Comparison of ENCODE assay signal across 9 mouse cellular contexts in the genomic region with DNA sequence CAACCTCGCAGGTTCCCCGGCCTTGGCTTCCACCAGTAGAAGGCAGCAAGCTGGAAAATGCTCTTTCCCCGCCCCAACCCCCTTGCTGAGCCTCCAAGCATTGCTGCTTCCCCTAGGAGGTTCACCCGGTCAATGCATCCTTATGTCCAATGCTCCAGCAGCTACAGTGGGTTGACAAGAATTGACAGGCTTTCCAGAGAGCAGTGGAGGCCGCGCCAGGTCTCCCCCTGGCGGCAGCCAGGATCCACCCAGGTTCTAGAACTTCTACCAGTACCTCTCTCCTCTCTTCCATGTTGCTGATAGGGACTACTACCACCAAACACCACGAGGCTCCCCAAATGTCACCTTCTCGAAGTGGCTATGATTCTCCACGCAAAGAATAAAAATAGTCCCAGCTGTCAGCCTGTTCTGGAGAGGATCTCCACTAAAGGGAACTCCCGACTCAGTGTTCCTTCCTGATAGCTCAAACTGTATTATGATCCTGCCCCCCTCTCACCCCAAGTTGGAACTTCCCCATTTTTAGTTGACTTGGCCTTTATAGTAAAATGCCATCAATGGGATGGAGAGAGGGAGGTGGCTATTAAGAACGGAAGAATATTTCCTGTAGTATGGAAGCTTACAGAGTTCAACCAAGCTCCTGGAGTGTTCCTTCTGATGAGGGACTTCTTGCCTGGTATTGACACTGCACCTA. TPM values are rescaled to one million over a fixed set of nuclear protein-coding genes. Genes with fewer than 3 reads are reported as not detected.
DNase-seq lines count a peak whose midpoint lies in the region; ATAC-seq and TF ChIP-seq lines count a peak whose summit lies in the region.
"Had no signal": no experiment of that assay in that cellular context is flagged by ENCODE, and none has a peak within 500 bp of the region (broad histone marks: within the 10 kb centered on the region; RNA-seq: fewer than 3 reads in every experiment).

No protein-coding gene starts in this region.

- 42% methylated on average over 12 of the region's 12 CpGs for WGBS in heart, embryonic 12.5 days
- 35% methylated on average over 12 of the region's 12 CpGs for WGBS in spleen, adult 2 months

- peak; percentile 78 for DNase-seq in heart, adult 11 months
- DNase-seq in spleen, adult 2 months (ENCODE audit: low read depth in 1 of 2, low spot score in 2 of 2), result peak in 1 of 2 experiments; percentile 5
- no peak for DNase-seq in spleen, adult 12 weeks (ENCODE audit: low spot score)
- peak; percentile 10 for DNase-seq in embryo, embryonic 10 days (ENCODE audit: low spot score)
- peak; percentile 9 for DNase-seq in lung, postnatal 14 days
- DNase-seq in gastrocnemius, adult 18-20 months (ENCODE audit: low spot score), result no peak
- no peak for DNase-seq in left cerebral cortex, adult 18-20 months (ENCODE audit: low spot score in 2 of 2)

- H3K4me3 ChIP-seq in heart, embryonic 12.5 days, result no peak overlapping the region
- no peak overlapping the region for H3K4me3 ChIP-seq in spleen, adult 2 months (ENCODE audit: extremely low read depth, insufficient read depth, insufficient read length)
- H3K4me3 ChIP-seq: limb, embryonic 12.5 days had no signal

- H3K9ac ChIP-seq in heart, embryonic 12.5 days, result no peak overlapping the region
- H3K9ac ChIP-seq: limb, embryonic 12.5 days had no signal

- no peak overlapping the region for H3K4me2 ChIP-seq in heart, embryonic 12.5 days
- H3K4me2 ChIP-seq: limb, embryonic 12.5 days had no signal

- no peaks in the 10 kb centered on the region for H3K36me3 ChIP-seq in heart, embryonic 12.5 days
- H3K36me3 ChIP-seq in spleen, adult 2 months (ENCODE audit: control insufficient read depth, insufficient read depth, low read length), result no peaks in the 10 kb centered on the region
- H3K36me3 ChIP-seq: limb, embryonic 12.5 days had no signal

- no peaks in the 10 kb centered on the region for H3K9me3 ChIP-seq in heart, embryonic 12.5 days (replicated peaks)
- H3K9me3 ChIP-seq: limb, embryonic 12.5 days had no signal

- no peaks in the 10 kb centered on the region for H3K4me1 ChIP-seq in heart, embryonic 12.5 days (replicated peaks)
- H3K4me1 ChIP-seq in spleen, adult 2 months (ENCODE audit: control insufficient read depth, insufficient read depth, insufficient read length), result no peaks in the 10 kb centered on the region
- H3K4me1 ChIP-seq: limb, embryonic 12.5 days had no signal

- peak; percentile 55; the same call in 1 of the 2 replicates for TF ChIP-seq CTCF in spleen, adult 2 months (IDR thresholded peaks at IDR 0.05; ENCODE audit: extremely low read depth, insufficient read depth, insufficient read length, insufficient replicate concordance)

- H3K27me3 ChIP-seq in heart, embryonic 12.5 days (replicated peaks), result no peaks in the 10 kb centered on the region
- H3K27me3 ChIP-seq in spleen, adult 2 months (ENCODE audit: control insufficient read depth, insufficient read depth, low read length), result no peaks in the 10 kb centered on the region; the same call in 1 of the 2 replicates
- H3K27me3 ChIP-seq: limb, embryonic 12.5 days had no signal

- no peak for ATAC-seq in heart, embryonic 12.5 days (ENCODE audit: insufficient number of reproducible peaks, low FRiP score)

- TF ChIP-seq POLR2A in spleen, adult 2 months (IDR thresholded peaks at IDR 0.05; ENCODE audit: low read depth, low read length), result no peak

- H3K27ac ChIP-seq in heart, embryonic 12.5 days (ENCODE audit: poor library complexity, severe bottlenecking), result no peak overlapping the region
- H3K27ac ChIP-seq in spleen, adult 2 months (ENCODE audit: insufficient read depth, low read length), result no peak overlapping the region
- H3K27ac ChIP-seq: limb, embryonic 12.5 days had no signal

RNA-seq across cellular contexts. Expression of a gene that starts 30.8 kb away (rescaled TPM):
- 23.5 and 27.8 TPM in 2 replicates for polyA plus RNA-seq in heart, embryonic 12.5 days (2016; fragmentation: Nextera tagmentation; extraction: Ambion mirVana)
- polyA plus RNA-seq in spleen, adult 2 months (2012; rRNA removed), result 7.9 and 10.4 TPM in 2 replicates
- total RNA-seq in gastrocnemius, adult 18-20 months (2021), result 10 to 100 TPM; 31.0 to 34.1 TPM
- 10 to 100 TPM; 53.0 to 56.6 TPM for total RNA-seq in left cerebral cortex, adult 18-20 months (2021)

Comparison
In these comparisons a context has a peak if more than half of its experiments do, and no peak if none do; other contexts are left out.
1. DNase-seq: peak in heart, adult 11 months (single experiment), embryo, embryonic 10 days (single experiment) and lung, postnatal 14 days (single experiment); none in spleen, adult 12 weeks (single experiment), gastrocnemius, adult 18-20 months (single experiment) and left cerebral cortex, adult 18-20 months (0 of 2).